Comparison of ENCODE assay signal across 16 mouse cellular contexts in the genomic region with DNA sequence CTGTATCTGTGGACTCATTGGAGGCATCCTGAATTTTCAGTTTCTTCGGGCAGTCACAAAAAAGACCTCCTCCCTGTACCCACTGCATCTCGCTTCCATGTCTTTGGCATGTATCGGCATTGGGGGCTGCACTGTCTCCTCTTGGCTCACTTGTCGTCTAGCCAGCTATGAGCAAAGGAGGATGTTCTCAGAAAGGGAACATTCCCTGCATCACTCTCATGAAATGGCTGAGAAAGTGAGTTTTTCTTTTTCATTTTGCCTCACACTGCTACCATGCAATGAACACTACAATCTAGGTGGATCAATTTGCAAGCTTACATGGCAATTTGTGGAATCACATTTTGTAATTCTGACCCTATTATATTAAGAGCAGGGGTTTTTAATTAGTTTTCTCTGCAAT.
A peak's percentile ranks its signal among the peaks of the same experiment; 100 is the strongest.
DNase-seq lines count a peak whose midpoint lies in the region; ATAC-seq lines count a peak whose summit lies in the region.
"Had no signal": no experiment of that assay in that cellular context is flagged by ENCODE, and none has a peak within 500 bp of the region (broad histone marks: within the 10 kb centered on the region; RNA-seq: fewer than 3 reads in every experiment).

No protein-coding gene starts in this region.

- no peak overlapping the region for H3K4me3 ChIP-seq in hindbrain, embryonic 10.5 days
- no peak overlapping the region for H3K4me3 ChIP-seq in midbrain, embryonic 11.5 days (ENCODE audit: low read depth, low read length)
- H3K4me3 ChIP-seq: heart, embryonic 10.5 days; intestine, embryonic 15.5 days; liver, embryonic 13.5 days; megakaryocyte, embryonic 14.5 days had no signal

- H3K9ac ChIP-seq in midbrain, embryonic 11.5 days (ENCODE audit: low read length), result no peak overlapping the region
- H3K9ac ChIP-seq: intestine, embryonic 15.5 days; liver, embryonic 13.5 days had no signal

- WGBS in hindbrain, embryonic 10.5 days, result 69% methylated on average over 4 of the region's 4 CpGs
- WGBS in midbrain, embryonic 11.5 days, result 73% methylated on average over 4 of the region's 4 CpGs

- H3K27me3 ChIP-seq in hindbrain, embryonic 10.5 days (ENCODE audit: insufficient read depth, poor library complexity, severe bottlenecking), result no peaks in the 10 kb centered on the region
- H3K27me3 ChIP-seq in midbrain, embryonic 11.5 days (ENCODE audit: control insufficient read depth, insufficient read depth, low read length), result no peaks in the 10 kb centered on the region
- H3K27me3 ChIP-seq: intestine, embryonic 15.5 days; liver, embryonic 13.5 days; megakaryocyte, embryonic 14.5 days had no signal

- H3K27ac ChIP-seq in hindbrain, embryonic 10.5 days, result peak overlapping the region; percentile 70
- no peak overlapping the region for H3K27ac ChIP-seq in midbrain, embryonic 11.5 days (ENCODE audit: low read depth, low read length)
- H3K27ac ChIP-seq: heart, embryonic 10.5 days; intestine, embryonic 15.5 days; liver, embryonic 13.5 days had no signal

- H3K4me1 ChIP-seq in hindbrain, embryonic 10.5 days (replicated peaks), result peaks cover 12% of the 10 kb centered on the region; the same call in 1 of the 2 replicates
- H3K4me1 ChIP-seq in midbrain, embryonic 11.5 days (ENCODE audit: control insufficient read depth, insufficient read depth, low read length), result no peaks in the 10 kb centered on the region
- H3K4me1 ChIP-seq: heart, embryonic 10.5 days; intestine, embryonic 15.5 days; liver, embryonic 13.5 days; megakaryocyte, embryonic 14.5 days had no signal

- H3K36me3 ChIP-seq in hindbrain, embryonic 10.5 days, result no peaks in the 10 kb centered on the region
- H3K36me3 ChIP-seq in midbrain, embryonic 11.5 days (ENCODE audit: control insufficient read depth, insufficient read depth, low read length), result no peaks in the 10 kb centered on the region
- H3K36me3 ChIP-seq: heart, embryonic 10.5 days; intestine, embryonic 15.5 days; liver, embryonic 13.5 days had no signal

- ATAC-seq in midbrain, embryonic 11.5 days (ENCODE audit: low FRiP score), result peak; percentile 63
- ATAC-seq: intestine, embryonic 15.5 days had no signal

- no peak overlapping the region for H3K4me2 ChIP-seq in midbrain, embryonic 11.5 days
- H3K4me2 ChIP-seq: intestine, embryonic 15.5 days; liver, embryonic 13.5 days had no signal

- peak; percentile 5 for DNase-seq in right cerebral cortex, postnatal 4 days
- no peak for DNase-seq in right cerebral cortex, adult 2 months (ENCODE audit: low spot score in 2 of 2)
- no peak for DNase-seq in hindbrain, embryonic 10.5 days (ENCODE audit: low spot score)
- no peak for DNase-seq in midbrain, embryonic 11.5 days (ENCODE audit: low spot score, missing footprints)
- no peak for DNase-seq in lung, postnatal 10 days
- no peak for DNase-seq in thymus, postnatal 36 days
- no peak for DNase-seq in MN1 (ENCODE audit: low spot score)
- DNase-seq: cerebellum, adult 8-10 months; gastrocnemius, postnatal 25 days; heart, postnatal 14 days; kidney, postnatal 10 days; liver, embryonic 13.5 days; right cerebral cortex, postnatal 25 days had no signal

- no peaks in the 10 kb centered on the region for H3K9me3 ChIP-seq in hindbrain, embryonic 10.5 days
- no peaks in the 10 kb centered on the region for H3K9me3 ChIP-seq in midbrain, embryonic 11.5 days (ENCODE audit: control insufficient read depth, low read length)
- H3K9me3 ChIP-seq: heart, embryonic 10.5 days; intestine, embryonic 15.5 days; liver, embryonic 13.5 days; megakaryocyte, embryonic 14.5 days had no signal
